Mouse (Mus musculus) intestine, embryonic 14.5 days (tissue): ENCODE data around the gene 1300017J02Rik. TPM values are rescaled to one million over a fixed set of nuclear protein-coding genes. Genes with fewer than 3 reads are reported as not detected.

Experiments
- ATAC-seq: fragments of 200-750 bp; cut with Nextera tagmentation; replicated peaks from 2 replicates; pipeline ENCODE4 v1.8.0; 2017; ENCODE audit warnings: low read depth, moderate number of reproducible peaks, moderate TSS enrichment, moderate library complexity; ENCODE audit not compliant: low FRiP score, low TSS enrichment
- DNase-seq: peaks from one replicate; pipeline ENCODE4 v3.0.0-alpha.2; 2018; ENCODE audit warnings: low spot score
- H3K27ac ChIP-seq: fragments of 300-500 bp; sonication (generic); 2 replicates; pipeline ENCODE4 v1.5.1; 2014; ENCODE audit warnings: low read depth, mild to moderate bottlenecking, control low read depth
- H3K27me3 ChIP-seq: fragments of 300-500 bp; sonication (generic); replicated peaks from 2 replicates; pipeline ENCODE4 v1.6.1; 2014; ENCODE audit warnings: low read length, control low read depth; ENCODE audit not compliant: control insufficient read depth, insufficient read depth
- H3K36me3 ChIP-seq: fragments of 300-500 bp; sonication (generic); 2 replicates; pipeline ENCODE4 v1.6.1; 2014; ENCODE audit warnings: low read length, control low read depth; ENCODE audit not compliant: control insufficient read depth, insufficient read depth
- H3K4me1 ChIP-seq: fragments of 300-500 bp; sonication (generic); replicated peaks from 2 replicates; pipeline ENCODE4 v1.6.1; 2014; ENCODE audit warnings: low read length, control low read depth, mixed read lengths; ENCODE audit not compliant: control insufficient read depth, insufficient read depth
- H3K4me2 ChIP-seq: fragments of 300-500 bp; sonication (generic); 2 replicates; pipeline ENCODE4 v1.6.1; 2014; ENCODE audit warnings: low read length
- H3K4me3 ChIP-seq: fragments of 300-500 bp; sonication (generic); 2 replicates; pipeline ENCODE4 v1.5.1; 2014; ENCODE audit warnings: low read depth, low read length, control low read depth, mixed read lengths
- H3K9ac ChIP-seq: fragments of 300-500 bp; sonication (generic); 2 replicates; pipeline ENCODE4 v1.6.1; 2014; ENCODE audit warnings: mild to moderate bottlenecking, low read length
- H3K9me3 ChIP-seq: fragments of 300-500 bp; sonication (generic); 2 replicates; pipeline ENCODE4 v1.6.1; 2016; ENCODE audit warnings: low read length, control low read depth; ENCODE audit not compliant: control insufficient read depth
- WGBS: fragments of 180-500 bp; shearing (Covaris S2); extraction: QIAGEN DNeasy Blood & Tissue Kit; methylation state at CpG from one replicate; pipeline ENCODE4 v1.1.7; 2014; 5-methylcytosine and 5-hydroxymethylcytosine counted together
- polyA plus RNA-seq: library from polyadenylated mRNA; unstranded; fragments of >200 nt; fragmentation: Nextera tagmentation; extraction: Ambion mirVana; gene quantifications from 2 replicates; pipeline ENCODE4 v1.2.1, GENCODE M21; 2014

The 1300017J02Rik gene
- polyA plus RNA-seq, 1 experiment from 2014 or later, result 1.1 TPM

GRCm38 (mm10) chr9:103286901-103287422 is 17.9 kb downstream of the 1300017J02Rik start:
- Histone ChIP-seq H3K9me3 (no peaks in the 10 kb centered on the region), H3K4me2 (no peak overlapping the region), H3K9ac (no peak overlapping the region), H3K4me3 (no peak overlapping the region), H3K27ac (no peak overlapping the region), H3K27me3 (no peaks in the 10 kb centered on the region), H3K4me1 (no peaks in the 10 kb centered on the region), H3K36me3 (no peaks in the 10 kb centered on the region)
- WGBS, result 43% methylated on average over 13 of the region's 13 CpGs
- DNase-seq (no peak), ATAC-seq (no peak)

- WGBS, result 48% methylated on average over 4 of the region's 4 CpGs
- Histone ChIP-seq H3K4me3 (no peak overlapping the region), H3K27ac (no peak overlapping the region), H3K4me2 (no peak overlapping the region), H3K9me3 (no peaks in the 10 kb centered on the region), H3K36me3 (no peaks in the 10 kb centered on the region), H3K9ac (no peak overlapping the region), H3K4me1 (no peaks in the 10 kb centered on the region), H3K27me3 (no peaks in the 10 kb centered on the region)
- DNase-seq, result no peak
- ATAC-seq, result no peak
Measured at GRCm38 (mm10) chr9:103286396-103286795, 18.5 kb downstream of the 1300017J02Rik start.

GRCm38 (mm10) chr9:103276876-103277275 is 28.0 kb downstream of the 1300017J02Rik start:
- Histone ChIP-seq H3K4me1 (no peaks in the 10 kb centered on the region), H3K4me3 (no peak overlapping the region), H3K36me3 (no peaks in the 10 kb centered on the region), H3K4me2 (no peak overlapping the region), H3K27me3 (no peaks in the 10 kb centered on the region), H3K9me3 (no peaks in the 10 kb centered on the region), H3K9ac (no peak overlapping the region), H3K27ac (no peak overlapping the region)
- 79% methylated on average over 6 of the region's 6 CpGs for WGBS
- no peak for DNase-seq
- ATAC-seq, result no peak

- no peaks in the 10 kb centered on the region for H3K4me1 ChIP-seq
- 54% methylated on average over 1 of the region's 1 CpGs for WGBS
- no peaks in the 10 kb centered on the region for H3K27me3 ChIP-seq
- no peak overlapping the region for H3K9ac ChIP-seq
- ATAC-seq, result no peak
- no peaks in the 10 kb centered on the region for H3K9me3 ChIP-seq
- no peak overlapping the region for H3K4me2 ChIP-seq
- no peaks in the 10 kb centered on the region for H3K36me3 ChIP-seq
- H3K27ac ChIP-seq, result no peak overlapping the region
- H3K4me3 ChIP-seq, result no peak overlapping the region
- DNase-seq, result no peak
Measured at GRCm38 (mm10) chr9:103275676-103276075, 29.2 kb downstream of the 1300017J02Rik start.

GRCm38 (mm10) chr9:103274819-103275218 is 30.1 kb downstream of the 1300017J02Rik start:
- H3K27me3 ChIP-seq, result no peaks in the 10 kb centered on the region
- H3K4me2 ChIP-seq, result no peak overlapping the region
- H3K9ac ChIP-seq, result no peak overlapping the region
- H3K4me1 ChIP-seq, result no peaks in the 10 kb centered on the region
- ATAC-seq (no peak), DNase-seq (no peak)
- no peak overlapping the region for H3K27ac ChIP-seq
- no peak overlapping the region for H3K4me3 ChIP-seq
- 44% methylated on average over 8 of the region's 8 CpGs for WGBS
- no peaks in the 10 kb centered on the region for H3K36me3 ChIP-seq
- H3K9me3 ChIP-seq, result no peaks in the 10 kb centered on the region

- H3K4me2 ChIP-seq, result no peak overlapping the region
- 10% methylated on average over 4 of the region's 4 CpGs for WGBS
- no peaks in the 10 kb centered on the region for H3K36me3 ChIP-seq
- H3K4me3 ChIP-seq, result no peak overlapping the region
- H3K4me1 ChIP-seq, result no peaks in the 10 kb centered on the region
- DNase-seq (no peak), ATAC-seq (no peak)
- H3K9ac ChIP-seq, result no peak overlapping the region
- no peaks in the 10 kb centered on the region for H3K9me3 ChIP-seq
- H3K27me3 ChIP-seq, result no peaks in the 10 kb centered on the region
- H3K27ac ChIP-seq, result no peak overlapping the region
Measured at GRCm38 (mm10) chr9:103271104-103271503, 33.8 kb downstream of the 1300017J02Rik start.

- Histone ChIP-seq H3K9ac (no peak overlapping the region), H3K27me3 (no peaks in the 10 kb centered on the region), H3K36me3 (no peaks in the 10 kb centered on the region), H3K27ac (no peak overlapping the region), H3K9me3 (no peaks in the 10 kb centered on the region), H3K4me1 (no peaks in the 10 kb centered on the region), H3K4me3 (no peak overlapping the region), H3K4me2 (no peak overlapping the region)
- WGBS, result 85% methylated on average over 4 of the region's 4 CpGs
- DNase-seq, result no peak
- ATAC-seq, result no peak
Measured at GRCm38 (mm10) chr9:103265778-103266177, 39.1 kb downstream of the 1300017J02Rik start.

- H3K36me3 ChIP-seq, result no peaks in the 10 kb centered on the region
- H3K4me3 ChIP-seq, result no peak overlapping the region
- 0 out of 2 replicates have a peak, but pooled peaks cover 2% of the 10 kb centered on the region for H3K9me3 ChIP-seq
- H3K4me2 ChIP-seq, result no peak overlapping the region
- WGBS, result 79% methylated on average over 5 of the region's 5 CpGs
- no peak overlapping the region for H3K9ac ChIP-seq
- ATAC-seq, result no peak
- no peaks in the 10 kb centered on the region for H3K4me1 ChIP-seq
- no peak overlapping the region for H3K27ac ChIP-seq
- no peak for DNase-seq
- H3K27me3 ChIP-seq, result no peaks in the 10 kb centered on the region
Measured at GRCm38 (mm10) chr9:103252906-103253305, 52.0 kb downstream of the 1300017J02Rik start.

- no peak overlapping the region for H3K4me2 ChIP-seq
- H3K9ac ChIP-seq, result no peak overlapping the region
- 54% methylated on average over 4 of the region's 4 CpGs for WGBS
- H3K4me1 ChIP-seq, result no peaks in the 10 kb centered on the region
- ATAC-seq (no peak), DNase-seq (no peak)
- no peak overlapping the region for H3K4me3 ChIP-seq
- no peaks in the 10 kb centered on the region for H3K9me3 ChIP-seq
- H3K36me3 ChIP-seq, result no peaks in the 10 kb centered on the region
- no peak overlapping the region for H3K27ac ChIP-seq
- no peaks in the 10 kb centered on the region for H3K27me3 ChIP-seq
Measured at GRCm38 (mm10) chr9:103248618-103249017, 56.3 kb downstream of the 1300017J02Rik start.
